Mouse (Mus musculus): ENCODE measurements around the gene Kcna2. TPM values are rescaled to one million over a fixed set of nuclear protein-coding genes. Genes with fewer than 3 reads are reported as not detected.

Gene Kcna2
- polyA plus RNA-seq, 1 experiment from 2014 or later: 0.06 TPM

- Histone ChIP-seq H3K27me3 (ENCODE audit: control insufficient read depth, insufficient read depth, low read length) (no peaks in the 10 kb centered on the region), H3K9ac (ENCODE audit: low read depth, low read length) (no peak overlapping the region), H3K4me3 (ENCODE audit: low read depth, low read length) (no peak overlapping the region), H3K9me3 (replicated peaks; ENCODE audit: control insufficient read depth, low read length) (no peaks in the 10 kb centered on the region), H3K27ac (ENCODE audit: low read depth, low read length) (no peak overlapping the region), H3K4me2 (no peak overlapping the region), H3K4me1 (ENCODE audit: control insufficient read depth, insufficient read depth, low read length) (no peaks in the 10 kb centered on the region), H3K36me3 (ENCODE audit: control insufficient read depth, insufficient read depth, low read length) (no peaks in the 10 kb centered on the region)
- ATAC-seq (replicated peaks; ENCODE audit: insufficient number of reproducible peaks, low FRiP score, low TSS enrichment): no peak
- 76% methylated on average over 1 of the region's 1 CpGs for WGBS (ENCODE audit: insufficient replicate concordance)
Observed at GRCm38 (mm10) chr3:107127667-107128066, 26.7 kb downstream of the Kcna2 start.

- no peak for ATAC-seq (replicated peaks; ENCODE audit: insufficient number of reproducible peaks, low FRiP score, low TSS enrichment)
- Histone ChIP-seq H3K9me3 (replicated peaks; ENCODE audit: control insufficient read depth, low read length) (no peaks in the 10 kb centered on the region), H3K9ac (ENCODE audit: low read depth, low read length) (no peak overlapping the region), H3K4me2 (no peak overlapping the region), H3K27ac (ENCODE audit: low read depth, low read length) (no peak overlapping the region), H3K27me3 (ENCODE audit: control insufficient read depth, insufficient read depth, low read length) (no peaks in the 10 kb centered on the region), H3K4me1 (ENCODE audit: control insufficient read depth, insufficient read depth, low read length) (no peaks in the 10 kb centered on the region), H3K36me3 (ENCODE audit: control insufficient read depth, insufficient read depth, low read length) (no peaks in the 10 kb centered on the region), H3K4me3 (ENCODE audit: low read depth, low read length) (no peak overlapping the region)
- 60% methylated on average over 3 of the region's 3 CpGs for WGBS (ENCODE audit: insufficient replicate concordance)
Observed at GRCm38 (mm10) chr3:107128421-107128820, 27.5 kb downstream of the Kcna2 start.

GRCm38 (mm10) chr3:107129251-107129650 lies 28.3 kb downstream of the Kcna2 start:
- H3K9me3 ChIP-seq (replicated peaks; ENCODE audit: control insufficient read depth, low read length): no peaks in the 10 kb centered on the region
- ATAC-seq (replicated peaks; ENCODE audit: insufficient number of reproducible peaks, low FRiP score, low TSS enrichment): no peak
- no peak overlapping the region for H3K4me3 ChIP-seq (ENCODE audit: low read depth, low read length)
- H3K27me3 ChIP-seq (ENCODE audit: control insufficient read depth, insufficient read depth, low read length): no peaks in the 10 kb centered on the region
- H3K4me2 ChIP-seq: no peak overlapping the region
- H3K4me1 ChIP-seq (ENCODE audit: control insufficient read depth, insufficient read depth, low read length): no peaks in the 10 kb centered on the region
- H3K27ac ChIP-seq (ENCODE audit: low read depth, low read length): no peak overlapping the region
- WGBS (ENCODE audit: insufficient replicate concordance): 59% methylated on average over 2 of the region's 2 CpGs
- H3K9ac ChIP-seq (ENCODE audit: low read depth, low read length): no peak overlapping the region
- H3K36me3 ChIP-seq (ENCODE audit: control insufficient read depth, insufficient read depth, low read length): no peaks in the 10 kb centered on the region

GRCm38 (mm10) chr3:107130661-107131326 lies 29.8 kb downstream of the Kcna2 start:
- H3K4me3 ChIP-seq (ENCODE audit: low read depth, low read length): no peak overlapping the region
- H3K9ac ChIP-seq (ENCODE audit: low read depth, low read length): no peak overlapping the region
- H3K4me1 ChIP-seq (ENCODE audit: control insufficient read depth, insufficient read depth, low read length): no peaks in the 10 kb centered on the region
- H3K4me2 ChIP-seq: no peak overlapping the region
- H3K27me3 ChIP-seq (ENCODE audit: control insufficient read depth, insufficient read depth, low read length): no peaks in the 10 kb centered on the region
- no peak for ATAC-seq (replicated peaks; ENCODE audit: insufficient number of reproducible peaks, low FRiP score, low TSS enrichment)
- no peaks in the 10 kb centered on the region for H3K9me3 ChIP-seq (replicated peaks; ENCODE audit: control insufficient read depth, low read length)
- no peak overlapping the region for H3K27ac ChIP-seq (ENCODE audit: low read depth, low read length)
- H3K36me3 ChIP-seq (ENCODE audit: control insufficient read depth, insufficient read depth, low read length): no peaks in the 10 kb centered on the region
- WGBS (ENCODE audit: insufficient replicate concordance): 59% methylated on average over 4 of the region's 4 CpGs

GRCm38 (mm10) chr3:107131846-107132245 lies 30.9 kb downstream of the Kcna2 start:
- H3K9ac ChIP-seq (ENCODE audit: low read depth, low read length): no peak overlapping the region
- no peak overlapping the region for H3K4me3 ChIP-seq (ENCODE audit: low read depth, low read length)
- H3K27me3 ChIP-seq (ENCODE audit: control insufficient read depth, insufficient read depth, low read length): no peaks in the 10 kb centered on the region
- no peaks in the 10 kb centered on the region for H3K4me1 ChIP-seq (ENCODE audit: control insufficient read depth, insufficient read depth, low read length)
- no peaks in the 10 kb centered on the region for H3K36me3 ChIP-seq (ENCODE audit: control insufficient read depth, insufficient read depth, low read length)
- H3K9me3 ChIP-seq (replicated peaks; ENCODE audit: control insufficient read depth, low read length): no peaks in the 10 kb centered on the region
- 72% methylated on average over 6 of the region's 6 CpGs for WGBS (ENCODE audit: insufficient replicate concordance)
- no peak overlapping the region for H3K4me2 ChIP-seq
- no peak overlapping the region for H3K27ac ChIP-seq (ENCODE audit: low read depth, low read length)
- no peak for ATAC-seq (replicated peaks; ENCODE audit: insufficient number of reproducible peaks, low FRiP score, low TSS enrichment)

GRCm38 (mm10) chr3:107132651-107133050 lies 31.7 kb downstream of the Kcna2 start:
- no peak overlapping the region for H3K4me2 ChIP-seq
- WGBS (ENCODE audit: insufficient replicate concordance): 87% methylated on average over 6 of the region's 6 CpGs

GRCm38 (mm10) chr3:107134457-107134856 lies 33.5 kb downstream of the Kcna2 start:
- Histone ChIP-seq H3K36me3 (ENCODE audit: control insufficient read depth, insufficient read depth, low read length) (no peaks in the 10 kb centered on the region), H3K27ac (ENCODE audit: low read depth, low read length) (no peak overlapping the region), H3K4me2 (no peak overlapping the region), H3K9ac (ENCODE audit: low read depth, low read length) (no peak overlapping the region), H3K4me1 (ENCODE audit: control insufficient read depth, insufficient read depth, low read length) (no peaks in the 10 kb centered on the region), H3K27me3 (ENCODE audit: control insufficient read depth, insufficient read depth, low read length) (no peaks in the 10 kb centered on the region), H3K4me3 (ENCODE audit: low read depth, low read length) (no peak overlapping the region), H3K9me3 (replicated peaks; ENCODE audit: control insufficient read depth, low read length) (no peaks in the 10 kb centered on the region)
- 61% methylated on average over 3 of the region's 3 CpGs for WGBS (ENCODE audit: insufficient replicate concordance)
- ATAC-seq (replicated peaks; ENCODE audit: insufficient number of reproducible peaks, low FRiP score, low TSS enrichment): no peak

More at GRCm38 (mm10) chr3:107132651-107133050, 31.7 kb downstream of the Kcna2 start:
- H3K9ac ChIP-seq (ENCODE audit: low read depth, low read length): no peak overlapping the region
- no peak overlapping the region for H3K27ac ChIP-seq (ENCODE audit: low read depth, low read length)
- no peaks in the 10 kb centered on the region for H3K4me1 ChIP-seq (ENCODE audit: control insufficient read depth, insufficient read depth, low read length)
- no peaks in the 10 kb centered on the region for H3K9me3 ChIP-seq (replicated peaks; ENCODE audit: control insufficient read depth, low read length)
- no peak overlapping the region for H3K4me3 ChIP-seq (ENCODE audit: low read depth, low read length)
- H3K36me3 ChIP-seq (ENCODE audit: control insufficient read depth, insufficient read depth, low read length): no peaks in the 10 kb centered on the region
- H3K27me3 ChIP-seq (ENCODE audit: control insufficient read depth, insufficient read depth, low read length): no peaks in the 10 kb centered on the region
- no peak for ATAC-seq (replicated peaks; ENCODE audit: insufficient number of reproducible peaks, low FRiP score, low TSS enrichment)

GRCm38 (mm10) chr3:107147126-107147525 lies 46.2 kb downstream of the Kcna2 start:
- ATAC-seq (replicated peaks; ENCODE audit: insufficient number of reproducible peaks, low FRiP score, low TSS enrichment): no peak
- 79% methylated on average over 7 of the region's 7 CpGs for WGBS (ENCODE audit: insufficient replicate concordance)

GRCm38 (mm10) chr3:107149006-107149405 lies 48.1 kb downstream of the Kcna2 start:
- Histone ChIP-seq H3K27ac (ENCODE audit: low read depth, low read length) (no peak overlapping the region), H3K27me3 (ENCODE audit: control insufficient read depth, insufficient read depth, low read length) (no peaks in the 10 kb centered on the region), H3K9me3 (replicated peaks; ENCODE audit: control insufficient read depth, low read length) (no peaks in the 10 kb centered on the region), H3K4me3 (ENCODE audit: low read depth, low read length) (no peak overlapping the region), H3K4me1 (ENCODE audit: control insufficient read depth, insufficient read depth, low read length) (no peaks in the 10 kb centered on the region), H3K36me3 (ENCODE audit: control insufficient read depth, insufficient read depth, low read length) (no peaks in the 10 kb centered on the region), H3K4me2 (no peak overlapping the region), H3K9ac (ENCODE audit: low read depth, low read length) (no peak overlapping the region)
- WGBS (ENCODE audit: insufficient replicate concordance): 50% methylated on average over 3 of the region's 3 CpGs
- no peak for ATAC-seq (replicated peaks; ENCODE audit: insufficient number of reproducible peaks, low FRiP score, low TSS enrichment)

More at GRCm38 (mm10) chr3:107147126-107147525, 46.2 kb downstream of the Kcna2 start:
- Histone ChIP-seq H3K4me2 (no peak overlapping the region), H3K36me3 (ENCODE audit: control insufficient read depth, insufficient read depth, low read length) (no peaks in the 10 kb centered on the region), H3K9me3 (replicated peaks; ENCODE audit: control insufficient read depth, low read length) (no peaks in the 10 kb centered on the region), H3K4me3 (ENCODE audit: low read depth, low read length) (no peak overlapping the region), H3K27me3 (ENCODE audit: control insufficient read depth, insufficient read depth, low read length) (no peaks in the 10 kb centered on the region), H3K27ac (ENCODE audit: low read depth, low read length) (no peak overlapping the region), H3K4me1 (ENCODE audit: control insufficient read depth, insufficient read depth, low read length) (no peaks in the 10 kb centered on the region), H3K9ac (ENCODE audit: low read depth, low read length) (no peak overlapping the region)
